Mouse (Mus musculus) embryonic facial prominence, embryonic 13.5 days (tissue): ENCODE measurements around the gene Fer. TPM values are rescaled to one million over a fixed set of nuclear protein-coding genes. Genes with fewer than 3 reads are reported as not detected.

Experiments
- ATAC-seq: fragments of 200-750 bp; cut with Nextera tagmentation; 2 replicates; pipeline ENCODE4 v1.8.0; 2017; ENCODE audit warnings: low read depth; ENCODE audit not compliant: insufficient number of reproducible peaks, insufficient read depth, low FRiP score, low TSS enrichment
- H3K27ac ChIP-seq: fragments of 300-500 bp; sonication (generic); 2 replicates; pipeline ENCODE4 v1.5.1; 2015; ENCODE audit warnings: moderate library complexity, mild to moderate bottlenecking, inconsistent platforms
- H3K27me3 ChIP-seq: fragments of 300-500 bp; sonication (generic); 2 replicates; pipeline ENCODE4 v1.6.1; 2015; ENCODE audit warnings: mild to moderate bottlenecking, inconsistent platforms
- H3K36me3 ChIP-seq: fragments of 300-500 bp; sonication (generic); 2 replicates; pipeline ENCODE4 v1.6.1; 2015; ENCODE audit warnings: mild to moderate bottlenecking, inconsistent platforms
- H3K4me1 ChIP-seq: fragments of 300-500 bp; sonication (generic); 2 replicates; pipeline ENCODE4 v1.6.1; 2015; ENCODE audit warnings: inconsistent platforms
- H3K4me2 ChIP-seq: fragments of 300-500 bp; sonication (generic); 2 replicates; pipeline ENCODE4 v1.6.1; 2015; ENCODE audit warnings: moderate library complexity, mild to moderate bottlenecking, inconsistent platforms
- H3K4me3 ChIP-seq: fragments of 300-500 bp; sonication (generic); 2 replicates; pipeline ENCODE4 v1.5.1; 2015; ENCODE audit warnings: mild to moderate bottlenecking, inconsistent platforms
- H3K9ac ChIP-seq: fragments of 300-500 bp; sonication (generic); 2 replicates; pipeline ENCODE4 v1.6.1; 2015; ENCODE audit warnings: mild to moderate bottlenecking, inconsistent platforms
- H3K9me3 ChIP-seq: fragments of 300-500 bp; sonication (generic); 2 replicates; pipeline ENCODE4 v1.6.1; 2016; ENCODE audit warnings: inconsistent platforms
- WGBS: fragments of 180-500 bp; shearing (Covaris S2); methylation state at CpG from one replicate; pipeline ENCODE4 v1.1.7; 2015; ENCODE audit warnings: mixed read lengths; 5-methylcytosine and 5-hydroxymethylcytosine counted together
- polyA plus RNA-seq: library from polyadenylated mRNA; unstranded; fragments of >200 nt; fragmentation: Nextera tagmentation; extraction: Ambion mirVana; gene quantifications from 2 replicates; pipeline ENCODE4 v1.2.1, GENCODE M21; 2015

Gene Fer
- polyA plus RNA-seq, 1 experiment from 2014 or later = 33.4 TPM

DNA sequence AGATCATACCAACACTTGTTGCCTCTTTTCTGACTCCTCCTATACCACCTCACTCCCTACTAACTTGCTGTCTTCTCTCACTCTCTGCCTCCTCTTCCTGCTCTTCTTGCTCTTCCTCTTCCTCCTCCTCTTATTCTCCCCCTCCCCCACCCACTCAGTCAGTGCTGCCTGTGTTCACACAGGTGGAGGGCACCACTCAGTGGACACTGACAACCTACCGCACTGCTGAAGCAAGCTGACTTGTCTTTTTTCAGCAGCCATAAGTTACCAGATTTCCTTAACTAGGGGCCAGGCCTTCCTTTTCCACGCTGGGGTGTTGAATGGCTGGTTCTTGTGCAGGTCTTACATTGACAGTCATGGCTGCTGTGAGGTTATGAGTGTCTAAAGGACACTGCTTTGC is 72.5 kb downstream of the Fer start:
- peaks cover 14% of the 10 kb centered on the region for H3K36me3 ChIP-seq
- no peak overlapping the region for H3K4me3 ChIP-seq
- ATAC-seq = no peak
- no peak overlapping the region for H3K4me2 ChIP-seq
- 98% methylated on average over 2 of the region's 2 CpGs for WGBS
- no peak overlapping the region for H3K9ac ChIP-seq
- no peak overlapping the region for H3K27ac ChIP-seq
- H3K9me3 ChIP-seq = no peaks in the 10 kb centered on the region
- no peaks in the 10 kb centered on the region for H3K4me1 ChIP-seq
- H3K27me3 ChIP-seq = no peaks in the 10 kb centered on the region

DNA sequence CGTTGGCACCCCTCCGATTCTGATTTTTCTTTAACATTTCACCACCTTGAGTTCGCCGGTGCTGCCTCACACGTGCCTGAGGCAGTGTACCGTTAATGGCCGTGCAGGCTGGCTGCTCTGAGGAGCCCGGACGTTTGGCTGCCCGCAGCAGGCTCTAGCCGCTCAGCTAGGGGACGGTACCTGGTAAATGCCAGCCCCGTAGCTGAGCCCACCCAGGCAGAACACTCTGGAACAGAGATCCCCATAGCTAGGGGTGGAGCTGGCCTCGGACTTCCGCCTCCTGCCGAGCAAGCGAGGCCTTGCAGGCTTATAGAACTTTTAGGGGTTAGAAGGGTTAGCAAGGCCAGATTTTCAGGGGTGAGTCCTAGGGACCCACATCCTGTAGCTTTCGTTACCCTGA is 75.0 kb downstream of the Fer start:
- ATAC-seq = no peak
- 50% methylated on average over 18 of the region's 18 CpGs for WGBS
- peak overlapping the region; percentile 14; the same call in 1 of the 2 replicates for H3K4me2 ChIP-seq
- no peak overlapping the region for H3K9ac ChIP-seq
- H3K27ac ChIP-seq = no peak overlapping the region
- H3K4me3 ChIP-seq = no peak overlapping the region
- no peaks in the 10 kb centered on the region for H3K4me1 ChIP-seq
- H3K9me3 ChIP-seq = no peaks in the 10 kb centered on the region
- no peaks in the 10 kb centered on the region for H3K27me3 ChIP-seq
- H3K36me3 ChIP-seq = peaks cover 14% of the 10 kb centered on the region

DNA sequence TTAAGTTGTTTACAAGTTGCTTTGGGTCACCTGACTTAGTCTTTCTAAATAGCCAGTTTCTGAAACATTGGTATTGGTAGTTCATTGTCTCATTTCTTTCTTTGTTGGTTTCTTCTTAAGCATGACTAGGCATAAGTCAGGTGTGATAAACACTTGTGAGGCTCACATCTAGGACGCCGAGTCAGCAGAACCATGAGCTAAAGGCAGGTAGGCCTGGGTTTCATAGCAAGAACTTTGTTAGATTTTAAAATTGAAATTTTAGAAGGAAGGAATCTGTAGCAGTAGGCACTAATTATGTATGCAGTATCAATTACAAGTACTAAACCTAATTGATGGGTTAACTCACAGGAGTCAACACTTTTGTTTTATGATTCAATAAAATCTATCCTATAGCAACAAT is 83.9 kb downstream of the Fer start:
- Histone ChIP-seq H3K9ac (no peak overlapping the region), H3K27me3 (no peaks in the 10 kb centered on the region), H3K4me2 (no peak overlapping the region), H3K9me3 (no peaks in the 10 kb centered on the region), H3K36me3 (no peaks in the 10 kb centered on the region; the same call in 1 of the 2 replicates), H3K4me1 (no peaks in the 10 kb centered on the region), H3K4me3 (no peak overlapping the region), H3K27ac (no peak overlapping the region)
- ATAC-seq = no peak
- WGBS = 96% methylated on average over 2 of the region's 2 CpGs

DNA sequence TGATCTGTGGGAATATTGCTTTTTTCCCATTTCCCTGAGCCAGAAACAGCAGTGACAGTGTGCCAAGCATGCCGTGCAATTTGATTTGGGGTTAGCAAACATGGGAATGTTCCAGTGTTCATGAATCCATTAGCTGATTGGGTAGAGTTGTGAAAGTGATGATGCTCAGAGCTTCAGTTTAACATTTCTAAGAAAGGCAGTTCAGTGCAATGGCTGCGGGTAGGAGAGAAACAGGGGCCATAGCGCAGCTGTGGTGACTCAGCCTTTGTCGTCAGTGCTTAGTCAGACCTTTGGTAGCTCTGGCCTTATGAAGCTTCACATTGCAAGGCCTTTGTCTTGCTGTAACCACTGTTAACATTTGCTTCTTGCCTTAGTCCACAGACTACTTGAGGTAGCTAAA is 85.9 kb downstream of the Fer start:
- Histone ChIP-seq H3K4me3 (no peak overlapping the region), H3K27ac (no peak overlapping the region), H3K9me3 (no peaks in the 10 kb centered on the region), H3K4me1 (no peaks in the 10 kb centered on the region), H3K27me3 (no peaks in the 10 kb centered on the region), H3K36me3 (no peaks in the 10 kb centered on the region; the same call in 1 of the 2 replicates), H3K9ac (no peak overlapping the region), H3K4me2 (no peak overlapping the region)
- WGBS = 88% methylated on average over 4 of the region's 4 CpGs
- ATAC-seq = no peak

DNA sequence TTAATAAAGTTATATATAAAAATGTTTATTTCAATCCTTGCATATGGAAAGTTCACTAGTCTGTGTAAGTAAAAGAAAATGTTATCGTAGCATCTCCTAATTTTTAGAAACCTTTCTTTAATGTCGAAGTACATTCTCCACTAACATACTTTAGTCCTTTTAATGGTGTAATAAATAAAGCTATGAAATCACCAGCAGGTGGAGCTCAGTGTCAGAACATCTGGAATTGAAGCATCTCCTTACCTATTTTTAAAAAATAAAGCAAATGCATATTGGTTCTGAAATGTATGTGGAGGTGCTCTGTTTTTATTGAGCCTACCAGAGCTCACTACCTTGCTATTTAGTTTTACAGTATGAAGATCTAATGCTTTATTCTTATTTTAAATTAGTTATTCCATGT is 88.6 kb downstream of the Fer start:
- no peak overlapping the region for H3K4me2 ChIP-seq
- ATAC-seq = no peak
- no peak overlapping the region for H3K4me3 ChIP-seq
- no peaks in the 10 kb centered on the region for H3K36me3 ChIP-seq
- 81% methylated on average over 2 of the region's 2 CpGs for WGBS
- H3K27ac ChIP-seq = no peak overlapping the region
- H3K9me3 ChIP-seq = no peaks in the 10 kb centered on the region
- no peak overlapping the region for H3K9ac ChIP-seq
- no peaks in the 10 kb centered on the region for H3K27me3 ChIP-seq
- H3K4me1 ChIP-seq = no peaks in the 10 kb centered on the region

DNA sequence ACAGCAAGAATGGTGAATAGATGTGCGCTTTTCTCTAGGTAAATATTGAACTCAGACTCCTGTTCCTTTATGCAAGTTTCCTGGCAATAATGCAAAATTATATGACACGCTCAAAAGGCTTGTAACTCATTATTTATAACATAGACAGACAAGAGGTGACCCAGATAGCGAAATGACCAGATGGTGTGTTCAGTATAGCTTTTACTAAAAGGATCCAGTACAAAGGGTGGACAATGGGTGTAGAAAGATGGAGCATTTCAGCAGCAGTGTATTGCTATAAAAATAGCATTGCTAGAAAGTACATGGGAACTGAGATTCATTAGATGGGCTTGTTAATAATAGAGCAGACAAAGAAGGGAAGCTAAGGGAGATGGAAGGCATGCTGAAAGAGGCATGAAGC is 104.2 kb downstream of the Fer start:
- Histone ChIP-seq H3K4me2 (no peak overlapping the region), H3K36me3 (no peaks in the 10 kb centered on the region), H3K27me3 (no peaks in the 10 kb centered on the region), H3K9me3 (no peaks in the 10 kb centered on the region), H3K9ac (no peak overlapping the region), H3K4me3 (no peak overlapping the region), H3K27ac (no peak overlapping the region), H3K4me1 (no peaks in the 10 kb centered on the region)
- no peak for ATAC-seq
- 94% methylated on average over 3 of the region's 3 CpGs for WGBS

DNA sequence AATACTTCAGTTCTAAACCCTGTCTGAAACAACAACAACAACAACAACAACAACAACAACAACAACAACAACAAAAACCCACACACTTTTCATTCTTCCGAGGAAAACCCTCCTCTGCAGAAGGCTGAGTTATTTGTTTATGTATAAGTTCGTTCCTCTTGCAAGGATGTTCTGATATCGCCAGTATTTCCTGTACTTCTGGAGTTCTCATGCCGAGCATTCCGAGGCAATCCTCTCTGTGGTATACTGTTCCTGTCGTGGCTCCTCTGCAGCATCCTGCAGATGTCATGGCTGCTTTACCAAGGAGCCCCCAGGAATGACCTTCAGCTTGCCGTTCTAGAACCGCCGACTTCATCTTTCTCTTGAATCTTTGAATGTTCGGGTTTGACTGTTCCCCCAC is 106.6 kb downstream of the Fer start:
- 64% methylated on average over 10 of the region's 10 CpGs for WGBS
- H3K4me3 ChIP-seq = no peak overlapping the region
- ATAC-seq = no peak

DNA sequence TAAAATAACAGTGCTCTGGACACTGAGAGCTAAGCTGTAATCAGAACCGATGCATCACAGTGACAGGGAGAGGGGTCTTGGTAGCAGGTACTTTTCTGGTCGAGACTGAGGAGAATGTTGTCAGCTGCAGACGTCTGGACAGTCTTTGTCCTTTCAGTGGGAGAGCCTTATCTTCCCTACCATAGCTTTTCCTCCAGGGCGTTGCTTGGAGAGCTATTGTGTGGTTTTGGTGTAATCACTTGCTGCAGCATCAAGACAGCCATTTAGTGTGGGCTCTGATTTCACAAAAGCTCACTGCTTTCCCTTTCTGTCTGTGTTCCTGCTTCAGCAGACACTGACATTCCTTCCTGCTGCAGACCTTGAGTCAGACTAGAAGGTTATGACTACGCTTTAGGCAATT is 107.4 kb downstream of the Fer start:
- H3K27me3 ChIP-seq = no peaks in the 10 kb centered on the region
- H3K9ac ChIP-seq = no peak overlapping the region
- H3K4me2 ChIP-seq = no peak overlapping the region
- H3K36me3 ChIP-seq = 0 out of 2 replicates have a peak, but pooled peaks cover 5% of the 10 kb centered on the region
- H3K9me3 ChIP-seq = no peaks in the 10 kb centered on the region
- no peak for ATAC-seq
- WGBS = 35% methylated on average over 5 of the region's 5 CpGs
- no peak overlapping the region for H3K4me3 ChIP-seq
- H3K27ac ChIP-seq = no peak overlapping the region
- H3K4me1 ChIP-seq = no peaks in the 10 kb centered on the region

More for the DNA sequence above, 106.6 kb downstream of the Fer start:
- H3K9me3 ChIP-seq = no peaks in the 10 kb centered on the region
- no peaks in the 10 kb centered on the region for H3K27me3 ChIP-seq
- H3K36me3 ChIP-seq = 0 out of 2 replicates have a peak, but pooled peaks cover 4% of the 10 kb centered on the region
- H3K4me2 ChIP-seq = no peak overlapping the region
- no peak overlapping the region for H3K9ac ChIP-seq
- H3K4me1 ChIP-seq = no peaks in the 10 kb centered on the region
- H3K27ac ChIP-seq = no peak overlapping the region

DNA sequence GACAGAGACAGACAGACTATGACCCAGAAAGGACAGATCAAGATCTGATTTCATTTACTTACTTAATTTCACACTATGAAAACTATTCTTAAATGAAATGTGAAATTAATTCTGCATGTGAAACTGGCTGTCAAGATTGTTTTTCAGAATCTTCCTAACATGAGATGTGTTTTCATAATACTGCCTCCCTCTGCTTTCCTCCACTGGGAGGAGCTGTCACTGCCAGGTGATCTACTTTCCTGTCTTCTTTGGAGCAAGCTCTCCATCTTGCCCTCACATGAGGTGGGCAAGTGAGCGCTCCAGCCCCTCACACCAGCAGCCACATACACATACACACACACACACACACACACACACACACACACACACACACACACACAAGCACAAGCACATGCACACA is 108.1 kb downstream of the Fer start:
- Histone ChIP-seq H3K9me3 (no peaks in the 10 kb centered on the region), H3K4me1 (no peaks in the 10 kb centered on the region), H3K36me3 (0 out of 2 replicates have a peak, but pooled peaks cover 5% of the 10 kb centered on the region), H3K27me3 (no peaks in the 10 kb centered on the region), H3K4me3 (no peak overlapping the region), H3K4me2 (no peak overlapping the region), H3K27ac (no peak overlapping the region), H3K9ac (no peak overlapping the region)
- no peak for ATAC-seq
- 88% methylated on average over 1 of the region's 1 CpGs for WGBS

DNA sequence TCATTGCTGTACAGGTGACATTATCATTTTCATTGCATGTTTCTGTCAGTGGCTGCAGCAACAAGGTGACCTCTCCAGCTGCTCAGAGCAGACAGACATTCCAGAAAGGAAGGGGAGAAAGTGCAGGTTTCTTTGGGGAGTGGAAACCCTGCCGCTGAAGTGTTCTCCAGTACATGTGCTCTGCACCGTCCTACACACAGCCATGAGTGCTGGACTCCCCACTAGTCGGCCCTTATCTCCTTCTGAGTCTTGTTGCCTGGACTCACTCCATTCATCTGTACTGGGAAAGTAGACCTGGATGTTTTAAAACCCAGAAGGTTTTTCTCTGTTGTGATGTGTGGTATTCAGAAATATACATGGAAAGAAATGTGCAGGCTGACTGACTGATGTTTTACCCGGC is 109.3 kb downstream of the Fer start:
- WGBS = 75% methylated on average over 4 of the region's 4 CpGs
- no peak overlapping the region for H3K9ac ChIP-seq
- no peak for ATAC-seq
- no peaks in the 10 kb centered on the region for H3K9me3 ChIP-seq
- no peaks in the 10 kb centered on the region for H3K4me1 ChIP-seq
- H3K4me2 ChIP-seq = no peak overlapping the region
- no peaks in the 10 kb centered on the region for H3K27me3 ChIP-seq
- no peak overlapping the region for H3K27ac ChIP-seq
- no peak overlapping the region for H3K4me3 ChIP-seq
- 0 out of 2 replicates have a peak, but pooled peaks cover 5% of the 10 kb centered on the region for H3K36me3 ChIP-seq

DNA sequence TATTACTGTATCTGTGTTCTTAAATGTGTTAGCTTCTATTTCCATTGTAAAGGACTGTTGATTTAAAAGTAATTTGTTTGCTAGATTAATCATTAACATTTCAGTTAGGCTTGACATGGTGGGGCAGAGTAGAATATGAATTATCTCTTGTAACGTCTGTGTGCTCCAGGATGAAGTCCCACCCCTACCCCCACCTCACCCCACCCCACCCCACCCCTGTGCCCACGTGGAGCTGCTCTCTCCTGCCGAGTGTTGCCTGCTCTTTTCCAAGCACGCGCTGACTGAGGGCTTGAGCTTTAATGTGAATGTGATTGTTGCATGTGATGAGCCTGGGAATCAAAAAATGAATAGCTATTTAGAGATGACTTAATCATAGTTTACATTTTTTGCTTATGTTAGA is 110.9 kb downstream of the Fer start:
- Histone ChIP-seq H3K4me2 (no peak overlapping the region), H3K9ac (no peak overlapping the region), H3K36me3 (0 out of 2 replicates have a peak, but pooled peaks cover 5% of the 10 kb centered on the region), H3K9me3 (no peaks in the 10 kb centered on the region), H3K4me3 (no peak overlapping the region), H3K27me3 (no peaks in the 10 kb centered on the region), H3K4me1 (no peaks in the 10 kb centered on the region), H3K27ac (no peak overlapping the region)
- ATAC-seq = no peak
- 58% methylated on average over 5 of the region's 5 CpGs for WGBS

DNA sequence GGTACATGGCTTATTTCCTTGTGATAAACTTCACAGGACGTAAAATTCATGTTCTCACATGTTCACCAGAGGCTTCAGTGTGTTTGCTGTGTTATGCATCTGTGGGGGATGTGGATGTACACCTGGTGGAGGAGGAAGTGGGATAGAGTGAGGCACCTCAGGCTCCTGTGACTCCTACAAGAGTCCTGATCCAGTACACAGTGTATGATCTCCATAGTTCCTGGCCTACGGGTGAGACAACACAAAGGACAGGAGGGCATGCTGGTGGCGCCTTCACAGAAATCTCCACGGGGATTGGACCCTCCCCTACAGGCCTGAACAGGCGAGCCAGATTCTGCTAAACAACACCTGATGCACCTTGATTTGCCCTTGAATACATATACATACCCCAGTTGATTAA is 111.4 kb downstream of the Fer start:
- ATAC-seq = no peak
- Histone ChIP-seq H3K4me3 (no peak overlapping the region), H3K9ac (no peak overlapping the region), H3K9me3 (no peaks in the 10 kb centered on the region), H3K27ac (no peak overlapping the region), H3K4me2 (no peak overlapping the region), H3K36me3 (0 out of 2 replicates have a peak, but pooled peaks cover 5% of the 10 kb centered on the region), H3K27me3 (no peaks in the 10 kb centered on the region), H3K4me1 (no peaks in the 10 kb centered on the region)
- WGBS = 81% methylated on average over 5 of the region's 5 CpGs
